Mouse (Mus musculus) limb, embryonic 10.5 days (tissue): ENCODE measurements around the gene Gm20817. TPM values are rescaled to one million over a fixed set of nuclear protein-coding genes. Genes with fewer than 3 reads are reported as not detected.
"Not testable (repeated sequence)": the region's sequence is repeated elsewhere in the genome, so short reads cannot be mapped to it uniquely, and the experiment has no call there.

Experiments used
- DNase-seq: peaks from one replicate; pipeline ENCODE4 v3.0.0-alpha.2; 2017; ENCODE audit warnings: low spot score
- H3K27ac ChIP-seq: fragments of 300-500 bp; sonication (generic); 2 replicates; pipeline ENCODE4 v1.5.1; 2016; ENCODE audit warnings: mild to moderate bottlenecking
- H3K27me3 ChIP-seq: fragments of 300-500 bp; sonication (generic); 2 replicates; pipeline ENCODE4 v1.6.1; 2016; ENCODE audit warnings: low read depth, mild to moderate bottlenecking; ENCODE audit not compliant: poor library complexity, severe bottlenecking
- H3K36me3 ChIP-seq: fragments of 300-500 bp; sonication (generic); 2 replicates; pipeline ENCODE4 v1.6.1; 2016; ENCODE audit warnings: mild to moderate bottlenecking, moderate library complexity
- H3K4me1 ChIP-seq: fragments of 300-500 bp; sonication (generic); 2 replicates; pipeline ENCODE4 v1.6.1; 2016
- H3K4me3 ChIP-seq: fragments of 300-500 bp; sonication (generic); 2 replicates; pipeline ENCODE4 v1.5.1; 2016; ENCODE audit warnings: mild to moderate bottlenecking, moderate library complexity
- H3K9me3 ChIP-seq: fragments of 300-500 bp; sonication (generic); replicated peaks from 2 replicates; pipeline ENCODE4 v1.6.1; 2016; ENCODE audit warnings: mild to moderate bottlenecking
- WGBS: fragments of 180-500 bp; shearing (Covaris S2); methylation state at CpG from one replicate; pipeline ENCODE4 v1.1.7; 2016; 5-methylcytosine and 5-hydroxymethylcytosine counted together
- polyA plus RNA-seq: library from polyadenylated mRNA; unstranded; fragments of >200 nt; fragmentation: Nextera tagmentation; extraction: Ambion mirVana; gene quantifications from 2 replicates; pipeline ENCODE4 v1.2.1, GENCODE M21; 2016

The Gm20817 gene
- polyA plus RNA-seq = not detected in 2 replicates

- H3K36me3 ChIP-seq, H3K9me3 ChIP-seq, DNase-seq, H3K4me1 ChIP-seq, H3K27ac ChIP-seq, H3K27me3 ChIP-seq, H3K4me3 ChIP-seq: not testable (repeated sequence)
- no CpG with 5 or more reads among the region's 5 CpGs for WGBS
These were observed at the start of gene Gm20817 for GRCm38 (mm10) chrY:68832628-68833027. Gene Gm20817 (minus strand): TSS chrY:68832728.
